8 mouse cellular contexts compared by ENCODE assay signal in the genomic region with DNA sequence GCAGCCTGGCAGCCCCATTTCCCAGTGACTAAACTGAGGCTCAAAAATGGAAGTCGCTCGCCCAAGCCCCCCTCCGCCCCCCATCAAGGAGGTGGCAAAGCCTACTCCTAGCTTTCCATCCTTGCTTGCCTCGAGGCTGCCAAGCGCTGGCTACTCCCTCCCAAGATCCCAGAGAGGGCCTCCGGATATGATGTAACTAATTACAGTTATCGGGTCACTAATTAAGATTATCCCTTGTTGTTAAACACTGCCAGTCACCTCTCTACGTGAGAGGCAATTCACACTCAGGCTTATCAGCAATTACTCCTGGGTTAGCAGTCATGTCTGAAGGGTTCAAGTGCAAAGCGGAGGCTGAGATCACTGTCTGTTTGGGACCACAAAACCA. TPM values are rescaled to one million over a fixed set of nuclear protein-coding genes. Genes with fewer than 3 reads are reported as not detected.
DNase-seq lines count a peak whose midpoint lies in the region; ATAC-seq and TF ChIP-seq lines count a peak whose summit lies in the region.

No protein-coding gene starts in this region.

- peak; percentile 19; the same call in 1 of the 2 replicates for ATAC-seq in lung, embryonic 14.5 days (ENCODE audit: insufficient read depth)
- ATAC-seq in forebrain, embryonic 15.5 days (replicated peaks) = no peak; the same call in 1 of the 2 replicates
- ATAC-seq in limb, embryonic 15.5 days (ENCODE audit: insufficient number of reproducible peaks, low FRiP score, low TSS enrichment, low read depth) = no peak

- no peak for TF ChIP-seq POLR2A in small intestine, adult 2 months (IDR thresholded peaks at IDR 0.05; ENCODE audit: low read depth, low read length)

- H3K27ac ChIP-seq in lung, embryonic 14.5 days (ENCODE audit: low read depth) = peak overlapping the region; percentile 94
- H3K27ac ChIP-seq in forebrain, embryonic 15.5 days (replicated peaks) = peak overlapping the region; percentile 95
- peak overlapping the region; percentile 87 for H3K27ac ChIP-seq in limb, embryonic 15.5 days
- peak overlapping the region; percentile 21; the same call in 1 of the 2 replicates for H3K27ac ChIP-seq in small intestine, adult 2 months (ENCODE audit: insufficient read depth, low read depth, low read length)

- H3K27me3 ChIP-seq in lung, embryonic 14.5 days (ENCODE audit: insufficient read depth, low read length) = no peaks in the 10 kb centered on the region
- no peaks in the 10 kb centered on the region for H3K27me3 ChIP-seq in forebrain, embryonic 15.5 days
- H3K27me3 ChIP-seq in limb, embryonic 15.5 days = no peaks in the 10 kb centered on the region
- H3K27me3 ChIP-seq in small intestine, adult 2 months (ENCODE audit: control insufficient read depth, insufficient read depth, low read length) = peaks cover 31% of the 10 kb centered on the region

- peak overlapping the region; percentile 84 for H3K4me2 ChIP-seq in lung, embryonic 14.5 days
- H3K4me2 ChIP-seq in forebrain, embryonic 15.5 days (replicated peaks) = peak overlapping the region; percentile 65
- H3K4me2 ChIP-seq in limb, embryonic 15.5 days = peak overlapping the region; percentile 73

- WGBS in lung, embryonic 14.5 days = 17% methylated on average over 9 of the region's 9 CpGs
- 8% methylated on average over 9 of the region's 9 CpGs for WGBS in forebrain, embryonic 15.5 days
- WGBS in limb, embryonic 15.5 days = 21% methylated on average over 9 of the region's 9 CpGs
- 16% methylated on average over 9 of the region's 9 CpGs for WGBS in small intestine, adult 2 months

- peak overlapping the region; percentile 95 for H3K9ac ChIP-seq in lung, embryonic 14.5 days
- peak overlapping the region; percentile 94 for H3K9ac ChIP-seq in forebrain, embryonic 15.5 days (replicated peaks)
- peak overlapping the region; percentile 72 for H3K9ac ChIP-seq in limb, embryonic 15.5 days

- no peak for TF ChIP-seq CTCF in lung, embryonic 14.5 days (IDR thresholded peaks at IDR 0.05; ENCODE audit: low read depth)
- TF ChIP-seq CTCF in small intestine, adult 2 months (IDR thresholded peaks at IDR 0.05; ENCODE audit: extremely low read depth, insufficient read length, insufficient replicate concordance, low read depth, low read length) = no peak

- no peaks in the 10 kb centered on the region for H3K9me3 ChIP-seq in lung, embryonic 14.5 days (ENCODE audit: low read depth, low read length)
- H3K9me3 ChIP-seq in forebrain, embryonic 15.5 days = no peaks in the 10 kb centered on the region
- no peaks in the 10 kb centered on the region for H3K9me3 ChIP-seq in limb, embryonic 15.5 days

- H3K4me1 ChIP-seq in lung, embryonic 14.5 days (ENCODE audit: insufficient read depth) = peaks cover 4% of the 10 kb centered on the region; the same call in 1 of the 2 replicates
- peaks cover 47% of the 10 kb centered on the region for H3K4me1 ChIP-seq in forebrain, embryonic 15.5 days
- H3K4me1 ChIP-seq in limb, embryonic 15.5 days = peaks cover 32% of the 10 kb centered on the region
- H3K4me1 ChIP-seq in small intestine, adult 2 months (ENCODE audit: control insufficient read depth, insufficient read depth, insufficient read length, low read length) = peaks cover 8% of the 10 kb centered on the region

- peak overlapping the region; percentile 65 for H3K4me3 ChIP-seq in lung, embryonic 14.5 days (ENCODE audit: low read depth, low read length)
- peak overlapping the region; percentile 74 for H3K4me3 ChIP-seq in forebrain, embryonic 15.5 days
- peak overlapping the region; percentile 75 for H3K4me3 ChIP-seq in limb, embryonic 15.5 days
- peak overlapping the region; percentile 69; the same call in 1 of the 2 replicates for H3K4me3 ChIP-seq in small intestine, adult 2 months (ENCODE audit: low read depth, low read length)

- DNase-seq in lung, embryonic 14.5 days = peak; percentile 41
- DNase-seq in lung, adult 18-20 months = no peak
- no peak for DNase-seq in urinary bladder, postnatal 14 days (ENCODE audit: low spot score)
- DNase-seq in left cerebral cortex, adult 8-10 months (ENCODE audit: low spot score in 2 of 2) = no peak
- no peak for DNase-seq in c-Kit-positive CD71-positive TER-119-positive erythroid progenitor cells, embryonic 14.5 days (ENCODE audit: low spot score)

- H3K36me3 ChIP-seq in lung, embryonic 14.5 days (ENCODE audit: insufficient read depth) = peaks cover 9% of the 10 kb centered on the region; the same call in 1 of the 2 replicates
- peaks cover 5% of the 10 kb centered on the region; the same call in 1 of the 2 replicates for H3K36me3 ChIP-seq in forebrain, embryonic 15.5 days
- no peaks in the 10 kb centered on the region for H3K36me3 ChIP-seq in limb, embryonic 15.5 days
- H3K36me3 ChIP-seq in small intestine, adult 2 months (ENCODE audit: control insufficient read depth, insufficient read depth, low read length) = no peaks in the 10 kb centered on the region

RNA-seq across cellular contexts. Expression of a gene that starts 16.6 kb away (rescaled TPM):
- polyA plus RNA-seq in lung, embryonic 14.5 days (2014; fragmentation: Nextera tagmentation; extraction: Ambion mirVana) = 13.5 and 16.1 TPM in 2 replicates
- polyA plus RNA-seq in forebrain, embryonic 15.5 days (2015; fragmentation: Nextera tagmentation; extraction: Ambion mirVana) = 24.5 and 26.9 TPM in 2 replicates
- 22.4 and 23.0 TPM in 2 replicates for polyA plus RNA-seq in limb, embryonic 15.5 days (2015; fragmentation: Nextera tagmentation; extraction: Ambion mirVana)
- polyA plus RNA-seq in small intestine, adult 2 months (2012; rRNA removed) = 10.4 and 14.2 TPM in 2 replicates
- total RNA-seq in left cerebral cortex, adult 8-10 months (2022) = 10 to 100 TPM; 68.0 to 98.1 (median 77.8) TPM

RNA-seq across cellular contexts. Expression of a gene that starts 51.1 kb away (rescaled TPM):
- 54.9 and 62.8 TPM in 2 replicates for polyA plus RNA-seq in lung, embryonic 14.5 days (2014; fragmentation: Nextera tagmentation; extraction: Ambion mirVana)
- 36.1 and 51.2 TPM in 2 replicates for polyA plus RNA-seq in forebrain, embryonic 15.5 days (2015; fragmentation: Nextera tagmentation; extraction: Ambion mirVana)
- polyA plus RNA-seq in limb, embryonic 15.5 days (2015; fragmentation: Nextera tagmentation; extraction: Ambion mirVana) = 31.0 and 32.5 TPM in 2 replicates
- polyA plus RNA-seq in small intestine, adult 2 months (2012; rRNA removed) = 23.1 and 42.9 TPM in 2 replicates
- 10 to 100 TPM; 82.4 to 85.0 (median 84.4) TPM for total RNA-seq in left cerebral cortex, adult 8-10 months (2022)

Comparison
In these comparisons a context has a peak if more than half of its experiments do, and no peak if none do; other contexts are left out.
1. H3K27ac ChIP-seq: peak in every context shown above with its lines; median percentile 95 in forebrain, embryonic 15.5 days; 94 in lung, embryonic 14.5 days; 87 in limb, embryonic 15.5 days; 21 in small intestine, adult 2 months.